Mouse (Mus musculus) embryonic facial prominence, embryonic 11.5 days (tissue): ENCODE measurements around the gene Srp54a. TPM values are rescaled to one million over a fixed set of nuclear protein-coding genes. Genes with fewer than 3 reads are reported as not detected.

Experiments used
- ATAC-seq: fragments of 200-750 bp; cut with Nextera tagmentation; replicated peaks from 2 replicates; pipeline ENCODE4 v1.8.0; 2017; ENCODE audit warnings: low read depth; ENCODE audit not compliant: insufficient number of reproducible peaks, low FRiP score, low TSS enrichment
- DNase-seq: peaks from one replicate; pipeline ENCODE4 v3.0.0-alpha.2; 2015; ENCODE audit warnings: low spot score
- H3K27ac ChIP-seq: fragments of 300-500 bp; sonication (generic); replicated peaks from 2 replicates; pipeline ENCODE4 v1.5.1; 2014; ENCODE audit warnings: mild to moderate bottlenecking, low read depth, low read length, control low read depth
- H3K27me3 ChIP-seq: fragments of 300-500 bp; sonication (generic); 2 replicates; pipeline ENCODE4 v1.6.1; 2014; ENCODE audit warnings: mild to moderate bottlenecking, low read length, moderate library complexity, mixed read lengths; ENCODE audit not compliant: control insufficient read depth, insufficient read depth
- H3K36me3 ChIP-seq: fragments of 300-500 bp; sonication (generic); replicated peaks from 2 replicates; pipeline ENCODE4 v1.6.1; 2014; ENCODE audit warnings: low read depth, mild to moderate bottlenecking, low read length, moderate library complexity, mixed read lengths; ENCODE audit not compliant: control insufficient read depth, insufficient read depth
- H3K4me1 ChIP-seq: fragments of 300-500 bp; sonication (generic); 2 replicates; pipeline ENCODE4 v1.6.1; 2014; ENCODE audit warnings: low read length, mixed read lengths; ENCODE audit not compliant: control insufficient read depth, insufficient read depth
- H3K4me2 ChIP-seq: fragments of 300-500 bp; sonication (generic); 2 replicates; pipeline ENCODE4 v1.6.1; 2014; ENCODE audit warnings: low read depth, mild to moderate bottlenecking, control low read depth, low read length, moderate library complexity
- H3K4me3 ChIP-seq: fragments of 300-500 bp; sonication (generic); 2 replicates; pipeline ENCODE4 v1.5.1; 2014; ENCODE audit warnings: low read depth, low read length, control low read depth
- H3K9ac ChIP-seq: fragments of 300-500 bp; sonication (generic); replicated peaks from 2 replicates; pipeline ENCODE4 v1.6.1; 2014; ENCODE audit warnings: mild to moderate bottlenecking, control low read depth, low read length
- H3K9me3 ChIP-seq: fragments of 300-500 bp; sonication (generic); replicated peaks from 2 replicates; pipeline ENCODE4 v1.6.1; 2016; ENCODE audit warnings: mild to moderate bottlenecking, low read length, inconsistent platforms, mixed read lengths; ENCODE audit not compliant: control insufficient read depth
- WGBS: fragments of 180-500 bp; shearing (Covaris S2); extraction: QIAGEN DNeasy Blood & Tissue Kit; methylation state at CpG from one replicate; pipeline ENCODE4 v1.1.7; 2014; 5-methylcytosine and 5-hydroxymethylcytosine counted together
- polyA plus RNA-seq: library from polyadenylated mRNA; unstranded; fragments of >200 nt; fragmentation: Nextera tagmentation; extraction: Ambion mirVana; gene quantifications from 2 replicates; pipeline ENCODE4 v1.2.1, GENCODE M21; 2014

Gene Srp54a
- polyA plus RNA-seq, 1 experiment from 2014 or later = 195 TPM

- H3K9ac ChIP-seq = no peak overlapping the region
- no peak overlapping the region for H3K27ac ChIP-seq
- H3K27me3 ChIP-seq = no peaks in the 10 kb centered on the region
- no peak overlapping the region for H3K4me3 ChIP-seq
- DNase-seq (no peak), ATAC-seq (no peak)
- H3K9me3 ChIP-seq = no peaks in the 10 kb centered on the region
- no peaks in the 10 kb centered on the region for H3K4me1 ChIP-seq
- WGBS = 66% methylated on average over 6 of the region's 6 CpGs
- no peak overlapping the region for H3K4me2 ChIP-seq
- H3K36me3 ChIP-seq = no peaks in the 10 kb centered on the region
These were observed 21.0 kb upstream of the Srp54a start for GRCm38 (mm10) chr12:55058865-55059615.

- 70% methylated on average over 3 of the region's 3 CpGs for WGBS
- H3K27ac ChIP-seq = no peak overlapping the region
- no peak overlapping the region for H3K9ac ChIP-seq
- no peaks in the 10 kb centered on the region for H3K27me3 ChIP-seq
- H3K4me2 ChIP-seq = no peak overlapping the region
- ATAC-seq = no peak
- no peaks in the 10 kb centered on the region for H3K36me3 ChIP-seq
- DNase-seq = no peak
- no peaks in the 10 kb centered on the region for H3K4me1 ChIP-seq
- H3K4me3 ChIP-seq = no peak overlapping the region
- no peaks in the 10 kb centered on the region for H3K9me3 ChIP-seq
These were observed 20.2 kb upstream of the Srp54a start for GRCm38 (mm10) chr12:55059812-55060211.

DNA sequence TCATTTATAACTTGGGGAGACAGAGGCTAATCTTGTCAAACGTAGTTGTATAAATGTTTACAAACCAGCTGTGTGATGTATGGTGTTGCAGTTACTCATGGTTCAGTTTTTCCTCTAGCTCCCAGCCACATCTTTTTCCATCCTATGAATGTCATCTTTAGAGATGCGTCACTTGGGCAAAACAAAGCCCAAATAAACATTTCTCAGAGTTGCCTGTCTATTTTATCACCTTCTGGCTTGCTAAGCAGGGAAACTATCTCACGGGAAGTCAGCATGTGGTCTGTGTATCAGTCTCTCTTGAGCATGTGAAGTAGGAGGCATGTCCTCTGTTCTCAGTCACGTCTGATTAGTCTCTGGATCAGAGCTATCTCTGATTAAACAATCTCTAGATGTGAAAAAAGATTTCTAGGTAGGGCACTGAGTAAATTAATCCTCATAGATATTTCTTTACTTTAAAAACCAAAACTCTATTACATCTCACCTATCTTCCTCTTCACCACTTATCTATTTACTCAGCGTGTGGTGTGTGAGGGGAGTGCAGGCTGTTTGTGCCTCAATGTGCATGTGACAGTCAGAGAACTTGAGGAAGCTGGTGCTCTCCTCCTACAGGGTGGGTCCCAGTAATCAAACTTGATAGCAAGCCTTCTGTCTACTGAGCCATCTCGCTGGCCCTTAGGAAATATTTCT lies 19.7 kb upstream of the Srp54a start:
- Histone ChIP-seq H3K27ac (no peak overlapping the region), H3K27me3 (no peaks in the 10 kb centered on the region), H3K4me2 (no peak overlapping the region), H3K9me3 (no peaks in the 10 kb centered on the region), H3K36me3 (no peaks in the 10 kb centered on the region), H3K4me1 (no peaks in the 10 kb centered on the region), H3K4me3 (no peak overlapping the region), H3K9ac (no peak overlapping the region)
- ATAC-seq (no peak), DNase-seq (no peak)
- WGBS = 86% methylated on average over 6 of the region's 6 CpGs

DNA sequence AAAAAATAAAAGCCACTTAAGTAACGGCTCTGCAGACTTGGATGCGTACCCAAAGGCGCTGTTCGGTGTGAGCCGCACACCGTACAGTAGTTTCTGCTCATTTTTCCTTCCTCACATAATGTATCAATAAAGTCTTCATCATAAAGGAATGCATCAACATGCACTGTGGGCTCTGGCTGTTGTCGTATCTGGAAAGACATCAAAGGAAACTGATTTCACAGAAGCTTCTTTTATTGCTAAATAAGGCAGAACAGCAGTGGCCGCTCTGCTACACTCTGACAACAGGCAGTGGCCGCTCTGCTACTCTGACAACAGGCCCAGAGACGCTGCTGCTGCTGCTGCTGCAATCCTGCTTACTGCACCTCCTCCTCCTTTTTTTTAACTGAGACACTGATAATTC lies 19.1 kb upstream of the Srp54a start:
- 91% methylated on average over 10 of the region's 10 CpGs for WGBS
- no peak overlapping the region for H3K4me2 ChIP-seq
- no peak overlapping the region for H3K9ac ChIP-seq

DNA sequence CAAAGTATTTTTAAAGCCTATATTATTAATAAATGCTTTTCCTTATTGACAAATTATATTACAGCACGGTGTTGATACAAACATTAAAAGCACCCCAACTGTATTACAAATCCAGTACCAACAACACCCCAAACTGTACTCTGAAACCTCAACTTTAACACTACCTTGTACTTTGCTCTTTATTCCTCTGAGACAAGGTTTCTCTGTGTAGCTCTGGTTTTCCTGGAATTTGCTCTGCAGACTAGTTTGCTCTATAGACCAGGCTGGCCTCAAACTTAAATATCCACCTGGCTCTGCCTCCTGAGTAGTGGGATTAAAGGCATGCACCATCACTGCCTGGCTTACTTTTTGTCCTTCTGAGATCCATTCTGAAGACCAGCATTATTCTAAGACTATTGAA lies 17.9 kb upstream of the Srp54a start:
- H3K9ac ChIP-seq = no peak overlapping the region
- no peak overlapping the region for H3K4me3 ChIP-seq
- DNase-seq (no peak), ATAC-seq (no peak)
- no peak overlapping the region for H3K4me2 ChIP-seq
- H3K27me3 ChIP-seq = no peaks in the 10 kb centered on the region
- H3K9me3 ChIP-seq = no peaks in the 10 kb centered on the region
- 86% methylated on average over 1 of the region's 1 CpGs for WGBS
- H3K27ac ChIP-seq = no peak overlapping the region
- H3K36me3 ChIP-seq = no peaks in the 10 kb centered on the region
- no peaks in the 10 kb centered on the region for H3K4me1 ChIP-seq

More for the DNA sequence above, 19.1 kb upstream of the Srp54a start:
- Histone ChIP-seq H3K4me3 (no peak overlapping the region), H3K4me1 (no peaks in the 10 kb centered on the region), H3K27ac (no peak overlapping the region), H3K9me3 (no peaks in the 10 kb centered on the region), H3K27me3 (no peaks in the 10 kb centered on the region), H3K36me3 (no peaks in the 10 kb centered on the region)
- no peak for ATAC-seq
- DNase-seq = no peak

DNA sequence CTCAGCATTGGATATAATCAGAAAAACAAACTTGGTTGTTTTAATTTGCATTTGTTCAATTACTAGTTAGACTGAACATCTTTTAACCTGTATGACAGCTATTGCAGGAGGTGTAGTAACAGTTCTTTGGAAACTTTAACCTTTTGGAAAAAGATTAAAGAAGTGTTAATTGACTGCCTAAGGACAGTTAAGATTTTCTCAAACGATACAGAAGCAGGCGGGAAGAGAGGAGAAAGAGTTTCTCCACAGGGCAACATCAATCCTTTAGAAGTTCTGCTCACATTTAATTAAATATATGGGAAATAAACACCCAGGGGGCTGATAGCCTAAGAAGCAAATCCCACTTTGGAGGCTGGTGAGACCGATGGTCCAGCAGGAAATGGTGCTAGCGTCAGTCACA lies 7.6 kb upstream of the Srp54a start:
- H3K4me1 ChIP-seq = no peaks in the 10 kb centered on the region
- H3K27ac ChIP-seq = no peak overlapping the region
- H3K4me2 ChIP-seq = no peak overlapping the region
- no peak overlapping the region for H3K4me3 ChIP-seq
- no peaks in the 10 kb centered on the region for H3K9me3 ChIP-seq
- ATAC-seq (no peak), DNase-seq (no peak)
- H3K27me3 ChIP-seq = no peaks in the 10 kb centered on the region
- 63% methylated on average over 4 of the region's 4 CpGs for WGBS
- H3K36me3 ChIP-seq = no peaks in the 10 kb centered on the region
- no peak overlapping the region for H3K9ac ChIP-seq

GRCm38 (mm10) chr12:55073686-55074085 lies 6.4 kb upstream of the Srp54a start:
- H3K9ac ChIP-seq = no peak overlapping the region
- no peak overlapping the region for H3K4me3 ChIP-seq
- no peak overlapping the region for H3K4me2 ChIP-seq
- no peak overlapping the region for H3K27ac ChIP-seq
- no peaks in the 10 kb centered on the region for H3K9me3 ChIP-seq
- no peaks in the 10 kb centered on the region for H3K4me1 ChIP-seq
- H3K27me3 ChIP-seq = no peaks in the 10 kb centered on the region
- no peaks in the 10 kb centered on the region for H3K36me3 ChIP-seq
- ATAC-seq = no peak
- 94% methylated on average over 7 of the region's 7 CpGs for WGBS
- DNase-seq = no peak

GRCm38 (mm10) chr12:55075296-55075695 lies 4.8 kb upstream of the Srp54a start:
- H3K4me3 ChIP-seq = no peak overlapping the region
- H3K4me1 ChIP-seq = no peaks in the 10 kb centered on the region
- H3K27ac ChIP-seq = no peak overlapping the region
- H3K36me3 ChIP-seq = no peaks in the 10 kb centered on the region
- no peak overlapping the region for H3K9ac ChIP-seq
- 94% methylated on average over 2 of the region's 2 CpGs for WGBS
- DNase-seq (no peak), ATAC-seq (no peak)
- H3K27me3 ChIP-seq = no peaks in the 10 kb centered on the region
- no peak overlapping the region for H3K4me2 ChIP-seq
- no peaks in the 10 kb centered on the region for H3K9me3 ChIP-seq
